Mouse (Mus musculus): Measurements from ENCODE around the gene Cdk5r1.

DNA sequence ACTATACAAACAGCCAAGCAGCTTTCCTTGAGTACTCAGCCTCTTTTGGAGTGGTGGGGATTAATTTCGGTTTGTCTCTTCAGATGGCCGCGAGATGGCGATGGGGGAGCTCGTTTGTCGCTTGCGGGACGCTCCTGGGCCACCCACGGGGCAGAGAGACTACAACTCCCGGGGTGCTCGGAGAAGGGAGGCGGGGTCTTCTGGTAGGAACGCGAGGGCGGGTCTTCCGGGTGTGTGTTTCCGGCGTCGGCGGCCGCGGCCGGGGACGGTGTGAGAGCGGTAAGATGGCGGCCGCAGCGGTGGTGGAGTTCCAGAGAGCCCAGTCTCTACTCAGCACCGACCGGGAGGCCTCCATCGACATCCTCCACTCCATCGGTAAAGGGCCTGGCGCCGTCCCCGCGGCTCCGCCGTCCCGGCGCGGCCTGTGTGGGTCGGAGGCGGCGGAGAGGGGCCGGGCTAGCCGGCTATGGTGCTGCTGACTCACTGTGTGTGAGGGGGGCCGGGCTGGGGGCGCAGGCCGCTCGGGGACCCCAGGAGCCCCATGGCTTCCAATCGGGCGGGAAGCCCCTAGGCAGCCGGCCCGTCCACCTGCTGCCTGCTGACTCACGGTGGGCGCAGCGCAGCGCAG, 48.3 kb upstream of the Cdk5r1 start, which contains the start of gene Psmd11:
- 0 out of 2 replicates have a peak, but pooled peaks have one; percentile 20 for TF ChIP-seq FLI1 (IDR thresholded peaks at IDR 0.05; ENCODE audit: low read length)
- TF ChIP-seq GATA1 (IDR thresholded peaks at IDR 0.05; ENCODE audit: borderline replicate concordance, low read length), result no peak

All from megakaryocyte, embryonic 14.5 days (primary cell).